Mouse (Mus musculus): ENCODE measurements around the gene Tmem86a. TPM values are rescaled to one million over a fixed set of nuclear protein-coding genes. Genes with fewer than 3 reads are reported as not detected.

Tmem86a gene
- polyA plus RNA-seq, 1 experiment: 52.8 TPM

DNA sequence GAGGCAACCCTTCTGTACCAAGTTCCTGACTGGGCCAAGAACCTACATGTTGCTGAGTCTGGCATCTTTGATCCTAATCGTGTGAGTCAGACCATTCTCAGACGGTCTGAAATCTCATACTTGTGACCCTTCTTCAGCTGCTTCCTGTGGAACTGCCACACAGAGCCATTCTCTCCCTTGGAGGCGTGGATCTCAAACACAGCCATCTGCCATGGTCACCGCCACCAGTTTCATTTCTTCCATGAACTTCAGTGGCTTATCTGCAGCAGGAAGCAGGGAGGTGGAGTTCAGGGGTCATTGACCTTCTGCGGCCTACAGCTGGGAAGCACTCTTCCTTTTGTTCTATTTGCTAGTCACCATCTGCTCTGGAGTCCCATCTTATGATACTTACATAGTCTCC lies 17.5 kb downstream of the Tmem86a start:
- WGBS: 56% methylated on average over 5 of the region's 5 CpGs
- DNase-seq (ENCODE audit: low read depth, low spot score): no peak

DNA sequence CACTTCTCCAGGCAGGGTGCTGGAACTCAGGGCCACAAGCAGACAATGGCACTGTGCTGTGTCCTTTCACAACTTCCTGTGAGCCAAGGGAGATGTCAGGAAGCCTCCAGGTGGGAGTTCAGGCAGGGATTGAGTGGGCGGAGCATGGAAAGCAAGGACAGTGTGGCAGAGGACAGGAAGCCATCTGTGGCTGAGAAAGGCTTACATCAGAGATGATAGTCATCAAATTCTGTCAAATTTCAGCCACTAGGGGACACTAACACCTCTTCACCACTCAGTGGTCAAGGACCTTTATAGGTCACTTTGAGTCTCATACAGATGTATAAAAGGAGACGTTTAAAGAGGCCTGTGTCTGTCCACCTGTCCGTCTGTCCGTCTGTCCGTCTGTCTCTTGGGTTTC lies 22.1 kb downstream of the Tmem86a start:
- WGBS: 77% methylated on average over 5 of the region's 5 CpGs
- DNase-seq (ENCODE audit: low read depth, low spot score): no peak

DNA sequence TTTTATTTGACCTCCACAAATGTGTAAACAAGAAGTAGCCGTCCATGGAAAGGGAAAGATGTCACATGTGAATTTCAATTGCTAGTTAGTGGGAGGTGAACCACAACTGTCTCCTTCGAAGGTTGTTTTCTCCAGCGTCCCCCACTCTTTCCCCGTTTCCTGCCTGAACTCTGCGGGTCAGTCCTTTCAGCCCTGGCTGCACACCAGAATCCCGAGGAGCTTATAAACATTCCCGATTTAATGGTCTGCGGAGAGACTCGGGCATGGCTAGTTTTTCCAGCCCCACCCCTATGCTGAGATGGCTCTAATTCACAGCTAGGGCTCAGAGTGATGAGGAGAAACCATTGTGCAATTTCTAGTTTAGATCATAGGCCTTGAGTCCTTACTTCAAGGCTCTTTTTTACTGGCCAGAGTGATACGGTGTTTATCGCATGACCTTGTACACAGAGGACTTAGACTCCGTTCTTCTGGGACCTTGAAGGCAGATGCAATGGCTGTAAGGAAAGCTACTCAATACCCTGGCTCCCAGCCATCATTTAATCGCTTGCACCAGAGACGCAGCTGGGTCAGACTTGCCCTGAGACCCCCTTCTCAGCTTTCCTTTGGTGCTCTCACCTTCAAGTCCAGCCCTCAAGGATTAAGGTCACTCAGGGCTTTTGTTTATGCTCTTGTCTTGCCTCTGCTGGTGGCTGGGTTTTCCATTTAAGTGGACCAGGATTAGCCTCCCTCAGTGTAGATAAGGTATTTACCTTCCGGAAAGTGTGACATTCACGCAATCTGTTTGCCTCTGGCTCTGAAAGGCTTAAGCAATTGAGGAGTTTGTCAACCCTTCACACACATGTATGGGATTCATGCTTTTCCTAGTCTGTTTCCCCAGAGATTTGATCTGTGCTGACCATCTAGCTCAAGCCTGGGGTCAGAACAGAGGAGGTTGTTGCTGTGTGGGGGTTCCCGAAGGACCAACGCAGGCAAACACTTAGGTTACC lies 23.4 kb downstream of the Tmem86a start:
- no peak for DNase-seq (ENCODE audit: low read depth, low spot score)
- 30% methylated on average over 18 of the region's 18 CpGs for WGBS

DNA sequence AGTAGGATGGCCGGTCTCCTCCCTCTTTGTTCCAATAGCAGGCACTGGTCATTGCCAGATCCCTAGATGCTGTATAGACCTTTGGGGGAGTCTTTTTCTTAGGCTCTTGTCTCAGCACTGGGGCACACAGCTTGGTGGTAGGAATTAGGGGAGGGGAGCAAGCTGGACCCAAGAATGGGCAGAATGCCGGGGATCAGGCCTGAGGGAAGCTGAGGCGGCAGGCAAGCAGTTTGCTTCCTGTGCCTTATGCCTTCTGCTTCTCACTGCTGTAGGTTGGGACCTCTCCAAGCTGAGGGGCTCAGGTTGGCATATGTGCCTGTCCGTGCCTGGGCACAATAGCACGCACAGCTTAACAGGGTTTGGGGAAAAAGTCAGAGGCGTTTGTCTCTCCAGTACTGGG lies 25.8 kb downstream of the Tmem86a start:
- 96% methylated on average over 6 of the region's 6 CpGs for WGBS

DNA sequence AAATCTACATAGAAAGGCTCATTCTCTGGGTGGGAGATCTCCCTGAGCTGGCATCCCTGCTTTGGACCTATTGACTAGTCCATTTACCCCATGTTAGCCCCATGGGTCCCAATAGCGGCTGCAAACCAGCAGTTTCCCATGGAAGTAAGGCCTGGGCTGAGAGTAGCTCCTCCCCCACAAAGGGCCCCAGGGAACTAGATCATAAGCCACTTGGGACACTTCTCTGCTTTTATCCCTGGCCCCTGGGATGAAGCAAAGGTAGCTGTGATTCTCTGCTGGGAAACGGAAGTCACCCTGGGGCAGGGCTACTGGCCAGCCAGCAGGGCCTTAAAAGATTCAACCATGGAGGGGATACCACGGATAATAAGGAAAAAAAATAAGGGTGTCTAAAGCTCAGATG lies 26.3 kb downstream of the Tmem86a start:
- WGBS: 84% methylated on average over 3 of the region's 3 CpGs
- DNase-seq (ENCODE audit: low read depth, low spot score): no peak

More for the DNA sequence above, 25.8 kb downstream of the Tmem86a start:
- DNase-seq (ENCODE audit: low read depth, low spot score): no peak

DNA sequence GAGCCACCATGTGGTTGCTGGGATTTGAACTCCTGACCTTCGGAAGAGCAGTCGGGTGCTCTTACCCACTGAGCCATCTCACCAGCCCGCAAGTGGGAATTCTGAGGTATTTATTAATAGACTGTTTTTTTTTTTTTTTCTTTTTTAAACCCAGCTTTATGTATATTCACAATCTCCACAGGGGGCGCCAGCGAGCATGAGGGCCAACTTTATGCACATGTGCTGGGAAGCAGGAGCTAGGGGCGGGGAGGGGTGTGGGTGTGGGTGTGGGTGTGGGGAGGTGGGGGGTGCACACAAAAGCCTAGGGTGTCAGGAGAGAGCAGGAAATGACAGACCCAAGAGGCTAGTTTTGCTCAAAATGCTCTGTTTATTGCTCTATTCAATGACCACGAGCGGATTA lies 27.1 kb downstream of the Tmem86a start:
- WGBS: 53% methylated on average over 8 of the region's 8 CpGs
- DNase-seq (ENCODE audit: low read depth, low spot score): no peak

DNA sequence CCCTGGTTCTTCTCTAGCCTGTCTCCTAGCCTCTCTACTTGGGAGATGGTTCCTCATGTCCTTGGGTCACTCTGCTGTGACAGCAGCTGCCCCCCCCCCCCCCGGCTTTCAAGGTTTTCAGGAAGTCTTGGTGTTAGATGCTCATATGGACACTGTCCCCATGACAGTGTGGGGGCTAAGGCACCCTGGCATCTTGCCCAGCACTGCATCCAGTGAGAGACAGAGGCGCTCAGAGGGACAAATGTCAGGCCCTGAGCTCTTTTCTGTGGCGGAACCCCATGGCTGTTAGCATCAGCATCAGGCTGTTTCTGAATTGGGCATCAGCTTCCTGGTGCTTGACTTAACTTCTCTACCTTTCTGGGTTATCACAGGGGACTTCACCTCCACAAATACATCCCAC lies 30.5 kb downstream of the Tmem86a start:
- 70% methylated on average over 3 of the region's 3 CpGs for WGBS
- DNase-seq (ENCODE audit: low read depth, low spot score): no peak

DNA sequence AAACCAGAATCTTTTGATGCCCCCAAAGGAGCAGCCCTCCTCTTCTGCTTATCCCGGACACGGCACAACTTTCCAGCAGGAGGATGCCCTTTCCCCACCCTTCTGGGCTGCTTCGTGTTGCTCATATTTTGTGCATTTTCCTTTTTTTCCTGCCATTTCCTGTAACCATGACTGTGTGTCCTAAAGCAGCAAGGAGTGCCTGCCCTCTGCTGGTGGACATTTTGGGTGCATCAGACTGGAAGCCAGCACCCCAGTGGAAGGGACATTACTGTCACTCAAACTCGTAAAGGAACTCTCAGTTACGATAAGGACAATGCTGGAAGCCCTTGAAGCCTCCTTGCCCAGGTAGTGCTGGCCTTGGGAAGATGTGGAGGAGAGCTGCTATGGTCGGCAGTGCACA lies 30.9 kb downstream of the Tmem86a start:
- DNase-seq (ENCODE audit: low read depth, low spot score): no peak
- WGBS: 11% methylated on average over 6 of the region's 6 CpGs

DNA sequence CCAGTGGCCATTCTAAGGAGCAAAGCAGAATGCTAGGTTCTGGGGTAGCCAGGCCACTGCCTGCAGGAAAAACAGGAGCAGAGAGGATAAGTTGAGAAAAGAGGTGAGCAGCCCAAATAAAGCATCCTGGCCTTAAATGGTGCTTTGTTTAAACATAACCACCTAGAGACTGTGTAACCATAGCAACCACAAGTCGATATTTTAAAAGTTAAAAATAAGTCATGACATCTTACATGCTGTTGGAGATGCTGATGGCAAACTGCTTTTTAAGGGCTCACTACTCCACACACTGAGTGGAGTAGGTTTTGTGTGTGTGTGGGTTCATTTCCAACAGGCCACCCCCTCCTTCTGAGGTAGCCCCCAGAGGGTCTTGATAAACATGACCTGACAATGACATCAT lies 34.7 kb downstream of the Tmem86a start:
- no peak for DNase-seq (ENCODE audit: low read depth, low spot score)
- WGBS: 54% methylated on average over 1 of the region's 1 CpGs

DNA sequence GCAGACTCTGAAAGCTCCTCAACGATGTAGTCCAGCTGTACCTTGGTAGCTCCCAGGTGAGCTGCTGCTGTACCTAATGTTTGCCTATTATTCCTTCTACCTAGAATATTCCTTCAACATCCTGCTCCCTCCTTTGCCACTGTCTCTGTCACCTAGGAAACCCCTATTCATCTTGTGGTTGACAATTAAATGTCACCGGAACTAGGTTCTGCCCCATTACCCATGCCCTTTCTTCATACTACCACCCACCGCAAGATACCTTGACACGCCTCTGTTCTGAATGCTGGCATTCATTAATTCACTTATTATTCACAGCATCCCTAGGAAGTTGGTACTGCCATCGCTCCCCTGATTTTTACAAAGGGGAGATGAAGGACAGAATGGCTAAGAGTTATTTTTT lies 43.5 kb downstream of the Tmem86a start:
- no peak for DNase-seq (ENCODE audit: low read depth, low spot score)
- WGBS: 89% methylated on average over 5 of the region's 5 CpGs

DNA sequence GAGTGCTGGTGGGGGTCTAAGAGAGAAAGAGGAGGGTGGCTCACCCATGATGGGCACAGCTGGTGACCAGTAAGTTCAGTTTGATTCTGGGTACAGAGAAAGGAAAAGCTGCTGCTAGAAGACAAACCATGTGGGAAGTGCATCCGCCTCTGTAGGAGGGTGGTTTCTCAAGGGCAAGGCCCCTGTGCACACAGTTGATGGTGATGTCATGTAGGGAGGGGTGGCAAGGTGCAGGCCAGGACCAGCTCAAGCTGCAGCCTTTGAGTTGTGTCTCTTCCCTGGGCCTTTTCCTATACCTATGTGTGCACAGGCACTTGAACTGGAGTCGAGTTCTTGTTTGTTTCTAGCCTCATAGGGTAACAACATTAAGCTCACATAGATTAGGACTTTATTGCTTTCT lies 44.6 kb downstream of the Tmem86a start:
- no peak for DNase-seq (ENCODE audit: low read depth, low spot score)
- 33% methylated on average over 2 of the region's 2 CpGs for WGBS

DNA sequence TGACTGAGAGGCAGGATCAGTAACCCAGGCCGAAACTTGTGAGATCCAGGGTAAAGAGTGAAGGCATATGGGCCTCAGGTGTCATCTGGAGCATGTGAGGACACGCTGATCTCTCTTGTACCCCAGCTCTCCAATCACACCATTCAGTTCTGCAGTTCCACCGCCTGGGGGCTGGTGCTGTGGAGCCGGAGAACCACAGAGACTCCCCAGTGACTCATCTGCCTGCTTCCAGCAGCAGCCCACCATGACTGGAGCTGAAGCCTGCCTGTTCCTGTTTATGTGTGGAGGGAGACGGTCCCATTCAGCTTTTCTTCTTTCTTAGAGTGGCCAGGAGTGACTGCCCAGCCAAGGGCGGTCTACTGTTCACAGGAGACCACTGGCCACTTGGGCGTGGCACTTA lies 47.6 kb downstream of the Tmem86a start:
- DNase-seq (ENCODE audit: low read depth, low spot score): no peak
- WGBS: 57% methylated on average over 7 of the region's 7 CpGs

DNA sequence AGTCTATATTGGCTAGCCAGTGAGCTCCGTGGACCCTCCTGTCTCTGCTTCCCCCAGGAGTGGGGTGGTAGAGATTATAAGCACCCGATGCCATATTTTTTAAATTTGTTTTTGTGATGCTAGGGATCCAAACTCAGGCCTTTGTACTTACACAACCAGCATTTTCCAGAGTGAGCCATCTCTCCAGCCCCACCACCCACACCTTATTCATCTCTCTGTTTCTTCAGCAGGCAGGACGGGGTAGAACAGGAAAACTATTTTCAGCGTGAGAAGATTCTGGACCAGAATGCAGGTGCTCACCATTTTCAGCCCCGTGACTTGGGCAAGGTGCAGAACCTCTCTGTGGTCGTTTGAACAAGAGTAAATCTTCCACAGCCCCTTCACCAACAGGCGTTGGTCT lies 48.9 kb downstream of the Tmem86a start:
- 77% methylated on average over 7 of the region's 7 CpGs for WGBS
- no peak for DNase-seq (ENCODE audit: low read depth, low spot score)

DNA sequence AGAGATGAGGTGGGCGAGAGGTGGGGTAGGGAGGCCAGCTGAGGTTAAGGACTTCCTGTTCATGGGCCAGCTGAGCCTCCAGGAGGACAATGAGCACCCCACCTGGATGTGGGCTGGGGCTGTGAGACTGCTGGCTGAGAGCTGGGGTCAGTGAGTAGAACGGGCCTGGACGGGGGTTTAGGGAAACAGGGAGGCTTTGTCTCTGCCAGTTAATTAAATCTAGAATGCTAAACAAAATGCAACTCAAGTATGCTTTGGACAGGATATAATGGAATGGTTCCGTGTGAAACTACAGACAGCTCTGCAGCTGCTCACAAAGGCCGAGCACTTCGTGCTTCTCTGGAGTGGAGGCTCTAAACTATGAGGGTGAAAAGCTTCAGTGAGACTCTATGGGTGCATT lies 50.2 kb downstream of the Tmem86a start:
- 66% methylated on average over 6 of the region's 6 CpGs for WGBS

DNA sequence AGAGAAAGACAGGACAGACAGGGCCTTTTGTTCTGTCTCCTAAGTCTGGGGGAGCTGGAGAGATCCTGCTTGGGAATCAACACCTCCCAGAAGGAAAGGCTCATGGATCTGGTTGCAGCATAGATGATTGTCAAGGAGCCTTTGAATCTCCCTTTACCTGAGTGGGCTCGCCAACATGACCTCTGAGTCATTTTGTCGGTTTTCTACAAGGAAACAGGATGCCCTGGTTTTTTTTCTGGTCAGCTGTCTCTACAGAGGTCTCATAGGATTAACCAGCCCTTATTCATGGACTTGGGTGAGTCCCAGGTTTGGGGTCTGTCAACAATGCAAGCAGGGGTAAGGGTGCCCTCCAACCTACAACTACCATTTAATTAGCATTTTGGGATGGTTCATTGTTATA lies 52.6 kb downstream of the Tmem86a start:
- DNase-seq (ENCODE audit: low read depth, low spot score): no peak
- 64% methylated on average over 2 of the region's 2 CpGs for WGBS

More for the DNA sequence above, 50.2 kb downstream of the Tmem86a start:
- no peak for DNase-seq (ENCODE audit: low read depth, low spot score)

DNA sequence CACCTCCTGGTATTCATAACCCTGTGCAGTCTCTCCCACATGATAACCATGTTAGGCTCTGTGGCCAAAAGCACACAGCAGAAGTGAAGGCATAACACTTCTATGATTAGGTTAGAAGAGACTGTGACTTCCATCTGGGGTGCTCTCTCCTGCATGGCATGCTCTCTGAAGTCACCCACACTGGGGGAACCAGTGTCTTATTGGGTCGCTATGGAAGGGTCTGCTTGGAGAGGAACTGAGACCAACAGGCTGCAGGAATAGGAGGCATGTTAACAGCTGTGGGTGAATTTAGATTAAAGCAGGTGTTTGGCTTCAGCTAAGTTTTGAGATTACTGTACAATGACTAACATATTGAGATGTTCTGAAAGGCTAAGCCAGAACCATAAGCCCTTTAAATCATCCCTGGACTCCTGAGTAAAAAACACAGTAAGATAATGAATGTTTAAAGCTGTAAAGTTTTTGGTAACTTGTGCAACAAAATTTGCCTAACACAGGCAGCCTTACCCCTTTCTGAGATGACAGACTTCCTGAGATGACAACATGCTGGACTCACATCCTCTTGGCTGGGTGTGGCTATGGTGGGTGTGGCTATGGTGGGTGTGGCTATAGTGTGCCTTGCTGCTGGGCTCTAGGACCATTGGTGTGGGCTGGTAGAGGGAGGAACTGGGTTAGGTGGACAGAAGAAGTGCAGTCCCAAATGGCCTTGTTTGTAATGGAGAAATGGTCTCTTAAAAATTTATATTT lies 53.4 kb downstream of the Tmem86a start:
- no peak for DNase-seq (ENCODE audit: low read depth, low spot score)
- 68% methylated on average over 1 of the region's 1 CpGs for WGBS

Other genes starting within 250 kb of the Tmem86a start
- gene Ldha, start 209.1 kb upstream of the Tmem86a start, polyA plus RNA-seq (2012; rRNA removed): 1,305 and 1,564 TPM in 2 replicates
- not detected in 2 replicates for gene Ldhc, start 189.4 kb upstream of the Tmem86a start, polyA plus RNA-seq (2012; rRNA removed)
- 68.3 and 71.2 TPM in 2 replicates for gene Tsg101, start 130.6 kb upstream of the Tmem86a start, polyA plus RNA-seq (2012; rRNA removed)
- gene Uevld, start 92.1 kb upstream of the Tmem86a start, polyA plus RNA-seq (2012; rRNA removed): 2.5 and 4.3 TPM in 2 replicates
- gene Gm9999, start 67.0 kb upstream of the Tmem86a start, polyA plus RNA-seq (2012; rRNA removed): not detected in 2 replicates
- gene Spty2d1, start 42.2 kb upstream of the Tmem86a start, polyA plus RNA-seq (2012; rRNA removed): 3.8 and 6.2 TPM in 2 replicates
- 0.21 and 1.2 TPM in 2 replicates for gene Ptpn5, start 83.1 kb downstream of the Tmem86a start, polyA plus RNA-seq (2012; rRNA removed)
- not detected in 2 replicates for gene Mrgpra6, start 154.3 kb downstream of the Tmem86a start, polyA plus RNA-seq (2012; rRNA removed)
- gene Mrgpra9, start 202.2 kb downstream of the Tmem86a start, polyA plus RNA-seq (2012; rRNA removed): 0.34 TPM in 1 of 2 replicates, not detected in the other

Data from large intestine, adult 2 months (tissue).